Mouse (Mus musculus) limb, embryonic 14.5 days (tissue): ENCODE data around the gene Tepsin. TPM values are rescaled to one million over a fixed set of nuclear protein-coding genes. Genes with fewer than 3 reads are reported as not detected.
A peak's percentile ranks its signal among the peaks of the same experiment; 100 is the strongest.

Source experiments
- ATAC-seq: fragments of 200-750 bp; cut with Nextera tagmentation; 2 replicates; pipeline ENCODE4 v1.8.0; 2017; ENCODE audit warnings: low read depth, moderate number of reproducible peaks, moderate TSS enrichment; ENCODE audit not compliant: low FRiP score
- DNase-seq: peaks from one replicate; pipeline ENCODE4 v3.0.0-alpha.2; 2015; ENCODE audit warnings: low spot score
- H3K27ac ChIP-seq: fragments of 300-500 bp; sonication (generic); replicated peaks from 2 replicates; pipeline ENCODE4 v1.5.1; 2014; ENCODE audit warnings: low read depth, mild to moderate bottlenecking, low read length, moderate library complexity, mixed read lengths
- H3K27me3 ChIP-seq: fragments of 300-500 bp; sonication (generic); 2 replicates; pipeline ENCODE4 v1.6.1; 2014; ENCODE audit warnings: low read length, mixed read lengths; ENCODE audit not compliant: control insufficient read depth, insufficient read depth
- H3K36me3 ChIP-seq: fragments of 300-500 bp; sonication (generic); 2 replicates; pipeline ENCODE4 v1.6.1; 2014; ENCODE audit warnings: mild to moderate bottlenecking, low read length, moderate library complexity, mixed read lengths; ENCODE audit not compliant: control insufficient read depth, insufficient read depth
- H3K4me1 ChIP-seq: fragments of 300-500 bp; sonication (generic); 2 replicates; pipeline ENCODE4 v1.6.1; 2014; ENCODE audit warnings: antibody characterized with exemption, low read length, mixed read lengths; ENCODE audit not compliant: control insufficient read depth, insufficient read depth
- H3K4me2 ChIP-seq: fragments of 300-500 bp; sonication (generic); replicated peaks from 2 replicates; pipeline ENCODE4 v1.6.1; 2014; ENCODE audit warnings: low read depth, mild to moderate bottlenecking, low read length, moderate library complexity; ENCODE audit not compliant: severe bottlenecking
- H3K4me3 ChIP-seq: fragments of 300-500 bp; sonication (generic); replicated peaks from 2 replicates; pipeline ENCODE4 v1.5.1; 2014; ENCODE audit warnings: low read length
- H3K9ac ChIP-seq: fragments of 300-500 bp; sonication (generic); 2 replicates; pipeline ENCODE4 v1.6.1; 2014; ENCODE audit warnings: mild to moderate bottlenecking, low read depth, low read length, moderate library complexity; ENCODE audit not compliant: severe bottlenecking
- H3K9me3 ChIP-seq: fragments of 300-500 bp; sonication (generic); 2 replicates; pipeline ENCODE4 v1.6.1; 2016; ENCODE audit warnings: low read length; ENCODE audit not compliant: control insufficient read depth
- POLR2A ChIP-seq: fragments of 200-500 bp; IDR thresholded peaks from 2 replicates; pipeline ENCODE4 v1.8.0; 2012; ENCODE audit warnings: inconsistent platforms, mild to moderate bottlenecking, moderate library complexity, borderline replicate concordance; ENCODE audit not compliant: insufficient read depth, insufficient read length; ENCODE audit errors: extremely low read depth
- WGBS: fragments of 180-500 bp; shearing (Covaris S2); extraction: QIAGEN DNeasy Blood & Tissue Kit; methylation state at CpG from one replicate; pipeline ENCODE4 v1.1.7; 2014; 5-methylcytosine and 5-hydroxymethylcytosine counted together
- polyA plus RNA-seq, 2 experiments: library from polyadenylated mRNA; depleted of rRNA in 1 of 2; stranded (reverse) in 1 of 2; unstranded in 1 of 2; fragments of >200 nt; fragmentation: Nextera tagmentation in 1 of 2; extraction: Ambion mirVana in 1 of 2; gene quantifications; 2 replicates each; pipeline versions ENCODE4 v1.2.1 to v1.2.3; 2012 to 2014

Gene Tepsin
- polyA plus RNA-seq, 2 experiments = 14.8 to 50.4 TPM

DNA sequence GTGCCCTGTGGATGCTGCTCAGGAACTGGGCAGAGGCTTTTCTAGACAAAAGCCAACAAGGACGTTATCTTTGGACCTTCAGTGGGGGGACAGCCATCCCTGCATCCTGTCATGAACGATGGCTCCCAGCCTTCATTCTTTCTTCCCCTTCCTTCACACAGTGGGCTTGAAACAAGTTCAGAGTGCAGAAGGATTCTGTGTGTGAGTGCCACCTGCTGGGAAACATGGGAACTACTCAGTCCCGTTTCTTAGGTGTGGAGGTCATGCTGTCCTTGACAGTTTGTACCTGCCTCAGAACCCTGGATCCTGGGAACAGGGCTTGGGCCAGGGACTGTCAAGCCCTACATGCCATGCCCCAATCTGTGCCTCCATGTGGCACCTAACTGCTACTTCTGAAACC, 2.5 kb upstream of the Tepsin start:
- no peak overlapping the region for H3K4me2 ChIP-seq
- H3K9ac ChIP-seq = no peak overlapping the region
- H3K4me1 ChIP-seq = peaks cover 7% of the 10 kb centered on the region
- peaks cover 37% of the 10 kb centered on the region for H3K36me3 ChIP-seq
- ATAC-seq (no peak), DNase-seq (peak; percentile 80)
- H3K27ac ChIP-seq = no peak overlapping the region
- 0 out of 2 replicates have a peak, but pooled peaks have one; percentile 27 for TF ChIP-seq POLR2A
- no peaks in the 10 kb centered on the region for H3K27me3 ChIP-seq
- H3K9me3 ChIP-seq = no peaks in the 10 kb centered on the region
- WGBS = 4% methylated on average over 3 of the region's 3 CpGs
- H3K4me3 ChIP-seq = no peak overlapping the region

DNA sequence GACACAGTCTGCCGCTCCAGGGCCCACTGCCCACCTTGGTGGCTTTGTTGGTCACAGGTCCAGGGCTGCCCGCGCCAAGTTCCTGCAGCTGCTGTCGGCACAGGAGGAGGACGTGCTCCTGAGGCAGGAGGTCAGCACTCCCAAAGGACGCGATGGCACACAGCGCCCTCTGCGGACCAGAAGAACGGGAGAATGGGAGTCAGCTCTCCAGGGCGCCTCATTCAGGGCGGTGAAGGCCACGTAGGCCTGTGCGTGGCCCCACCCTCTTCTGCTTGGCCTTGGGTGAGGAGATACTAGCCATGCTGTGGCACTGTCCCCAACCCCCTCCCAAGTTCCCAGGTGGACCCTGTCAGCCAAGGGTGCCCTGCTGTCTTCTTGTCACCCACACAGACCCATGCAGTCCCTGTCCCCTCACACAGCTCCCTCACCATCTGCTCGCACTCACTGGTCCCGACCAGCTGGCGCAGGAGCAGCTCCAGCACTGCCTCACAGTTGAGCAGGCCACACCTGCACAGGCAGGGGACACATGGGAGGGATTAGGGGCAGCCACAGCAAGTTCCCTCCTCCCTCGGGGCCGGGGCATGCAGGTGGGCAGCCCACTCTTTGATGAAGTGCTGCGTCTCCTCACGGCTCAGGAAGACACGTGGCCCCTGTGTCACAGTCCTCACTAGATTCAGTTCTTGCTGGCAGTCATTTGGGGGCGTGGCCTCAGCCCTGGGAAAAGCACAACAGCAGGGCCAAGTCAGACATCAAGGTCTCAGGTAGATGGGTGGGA, 5.5 kb downstream of the Tepsin start:
- Histone ChIP-seq H3K9ac (no peak overlapping the region), H3K27ac (no peak overlapping the region), H3K36me3 (peaks cover 57% of the 10 kb centered on the region), H3K27me3 (no peaks in the 10 kb centered on the region), H3K9me3 (no peaks in the 10 kb centered on the region), H3K4me2 (no peak overlapping the region), H3K4me3 (no peak overlapping the region), H3K4me1 (peaks cover 7% of the 10 kb centered on the region)
- TF ChIP-seq POLR2A = no peak
- ATAC-seq (no peak), DNase-seq (no peak)
- WGBS = 73% methylated on average over 23 of the region's 23 CpGs

DNA sequence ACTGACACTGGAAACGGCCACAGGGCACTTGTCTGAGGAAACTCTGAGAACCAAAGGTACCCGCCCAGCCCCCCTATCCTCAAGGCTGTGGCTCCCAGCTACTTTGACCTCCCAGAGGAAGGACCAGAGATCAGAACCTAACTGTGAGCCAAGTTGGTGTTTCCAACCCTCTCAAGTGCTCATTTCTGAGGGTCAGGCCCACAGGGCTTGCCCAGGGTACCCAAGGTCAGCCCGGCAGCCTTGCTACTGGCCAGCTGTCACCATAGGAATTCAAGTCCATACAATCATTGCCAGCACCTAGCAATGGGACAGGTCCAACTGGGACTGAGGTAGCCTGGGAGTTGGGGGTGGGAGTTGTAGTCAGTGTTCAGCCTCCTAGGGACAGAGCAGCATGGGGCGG, 7.9 kb downstream of the Tepsin start:
- no peak overlapping the region for H3K9ac ChIP-seq
- 94% methylated on average over 4 of the region's 4 CpGs for WGBS
- no peak for ATAC-seq
- H3K4me3 ChIP-seq = no peak overlapping the region
- peaks cover 5% of the 10 kb centered on the region for H3K4me1 ChIP-seq
- no peaks in the 10 kb centered on the region for H3K9me3 ChIP-seq
- H3K4me2 ChIP-seq = no peak overlapping the region
- H3K27ac ChIP-seq = no peak overlapping the region
- TF ChIP-seq POLR2A = no peak
- no peaks in the 10 kb centered on the region for H3K27me3 ChIP-seq
- H3K36me3 ChIP-seq = peaks cover 44% of the 10 kb centered on the region
- DNase-seq = no peak

DNA sequence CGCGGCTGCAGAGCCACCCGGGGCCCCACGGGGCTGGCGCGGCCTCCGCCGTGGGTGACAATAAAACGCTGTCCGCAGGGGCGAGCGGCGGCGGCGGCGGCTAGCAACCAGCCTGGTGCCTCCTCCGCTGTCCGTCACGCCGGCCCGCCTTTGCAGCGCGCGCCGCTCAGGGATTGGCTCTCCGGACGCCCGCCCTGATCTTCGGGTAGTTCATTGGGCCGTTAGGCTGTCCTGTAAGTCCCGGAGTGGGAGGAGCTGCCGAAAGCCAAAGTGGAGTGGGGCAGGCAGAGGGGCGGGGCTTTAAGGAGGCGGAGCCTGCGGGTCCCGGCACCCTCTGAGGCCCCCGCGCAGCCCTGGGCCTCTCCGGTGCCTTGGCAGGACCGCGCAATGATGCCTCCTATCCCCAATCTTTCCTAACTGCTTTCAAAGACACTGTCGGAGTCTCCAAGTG, 11.8 kb downstream of the Tepsin start, which contains the start of gene Cep131:
Gene Cep131 (minus strand): TSS at position 126 of the 451 bp plus-strand sequence.
- Histone ChIP-seq H3K36me3 (peaks cover 33% of the 10 kb centered on the region), H3K9ac (peak within 1 kb of the TSS; percentile 88), H3K9me3 (no peaks in the 10 kb centered on the region), H3K4me3 (peak within 1 kb of the TSS; percentile 94), H3K27me3 (no peaks in the 10 kb centered on the region), H3K4me2 (peak within 1 kb of the TSS; percentile 95), H3K4me1 (peaks cover 11% of the 10 kb centered on the region), H3K27ac (peak within 1 kb of the TSS; percentile 52; the same call in 1 of the 2 replicates)
- ATAC-seq (peak; percentile 98), DNase-seq (peak; percentile 97)
- no peak for TF ChIP-seq POLR2A
- WGBS = under 1% methylated on average over 37 of the region's 42 CpGs

DNA sequence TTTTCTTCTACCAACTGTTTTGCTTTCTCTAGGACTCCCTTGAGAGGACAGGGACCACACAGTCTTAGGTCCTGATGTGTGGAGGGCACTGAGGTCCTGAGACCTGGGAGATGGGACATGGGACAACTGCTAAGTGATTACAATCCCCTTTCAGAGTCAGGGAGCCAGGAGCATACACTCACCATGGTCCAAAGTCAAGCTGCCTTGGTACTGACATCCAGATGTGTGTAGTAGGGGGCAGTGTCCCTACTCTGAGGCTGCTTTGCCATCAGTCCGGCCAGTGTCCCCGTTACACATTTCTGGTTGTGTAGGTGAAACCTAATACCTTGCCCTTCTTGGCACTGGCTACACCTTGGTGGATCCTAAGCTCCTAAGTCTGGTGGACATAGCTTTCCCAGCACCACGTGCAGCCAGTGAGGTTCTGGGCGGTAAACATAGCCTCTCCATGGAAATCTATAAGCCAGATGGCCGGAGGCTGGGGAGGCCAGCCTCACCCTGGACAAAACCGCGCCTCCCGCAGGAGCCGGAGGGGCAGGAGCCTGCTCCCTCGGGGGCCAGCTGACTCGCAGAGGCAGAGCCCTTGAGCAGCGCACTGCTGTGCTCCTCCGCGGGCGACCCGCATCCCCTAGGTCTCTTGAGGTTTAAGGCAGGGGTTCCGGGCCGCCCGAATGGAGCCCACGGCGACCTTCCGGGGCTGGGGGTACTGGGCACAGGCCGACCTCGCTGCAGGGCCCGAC, 12.5 kb downstream of the Tepsin start:
- H3K27ac ChIP-seq = peak overlapping the region; percentile 52; the same call in 1 of the 2 replicates
- H3K27me3 ChIP-seq = no peaks in the 10 kb centered on the region
- peak overlapping the region; percentile 94 for H3K4me3 ChIP-seq
- no peaks in the 10 kb centered on the region for H3K9me3 ChIP-seq
- H3K36me3 ChIP-seq = peaks cover 31% of the 10 kb centered on the region
- no peak for TF ChIP-seq POLR2A
- H3K9ac ChIP-seq = peak overlapping the region; percentile 88
- under 1% methylated on average over 20 of the region's 25 CpGs for WGBS
- ATAC-seq (peak; percentile 0; the same call in 1 of the 2 replicates), DNase-seq (no peak)
- peak overlapping the region; percentile 95 for H3K4me2 ChIP-seq
- peaks cover 11% of the 10 kb centered on the region for H3K4me1 ChIP-seq
